Comparison of ENCODE assay signal across 20 mouse cellular contexts in the genomic region with DNA sequence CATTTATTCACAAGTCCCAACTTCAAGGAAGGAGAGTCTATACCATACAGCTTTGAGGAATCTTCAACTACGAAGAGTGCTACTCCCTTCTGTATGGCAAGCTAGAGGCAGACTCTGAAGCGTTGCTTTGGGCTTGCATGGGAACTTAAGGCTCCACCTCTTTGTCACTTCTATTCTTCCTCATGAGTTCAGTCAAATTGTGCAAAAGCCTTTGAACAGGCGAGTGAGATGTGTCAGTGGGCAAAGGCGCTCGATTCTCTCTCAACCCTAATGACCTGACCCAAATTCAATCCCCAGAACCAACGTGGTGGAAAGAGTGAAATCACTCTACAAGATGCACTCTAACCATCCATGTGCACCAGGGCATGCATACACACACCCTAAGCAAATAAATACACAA. TPM values are rescaled to one million over a fixed set of nuclear protein-coding genes. Genes with fewer than 3 reads are reported as not detected.
"Had no signal": no experiment of that assay in that cellular context is flagged by ENCODE, and none has a peak within 500 bp of the region (broad histone marks: within the 10 kb centered on the region; RNA-seq: fewer than 3 reads in every experiment).

No protein-coding gene starts in this region.

- H3K27ac ChIP-seq: liver, embryonic 12.5 days; liver, embryonic 14.5 days; macrophage; midbrain, embryonic 13.5 days; neural tube, embryonic 12.5 days; stomach, embryonic 15.5 days; stomach, postnatal 0 days had no signal

- H3K27me3 ChIP-seq: liver, embryonic 12.5 days; megakaryocyte, embryonic 14.5 days; midbrain, embryonic 13.5 days; neural tube, embryonic 12.5 days; stomach, embryonic 15.5 days had no signal

- H3K9me3 ChIP-seq: megakaryocyte, embryonic 14.5 days; neural tube, embryonic 12.5 days; stomach, embryonic 15.5 days had no signal

- H3K9ac ChIP-seq: liver, embryonic 12.5 days; liver, embryonic 14.5 days; lung, embryonic 14.5 days; midbrain, embryonic 13.5 days; neural tube, embryonic 12.5 days; stomach, embryonic 15.5 days had no signal

- H3K4me2 ChIP-seq: liver, embryonic 12.5 days; lung, embryonic 14.5 days; midbrain, embryonic 11.5 days; midbrain, embryonic 13.5 days; neural tube, embryonic 12.5 days; stomach, embryonic 15.5 days had no signal

- DNase-seq: lung, adult 18-20 months; lung, embryonic 14.5 days; lung, postnatal 10 days; right cerebral cortex, postnatal 14 days; thymus, adult 2 months; thymus, postnatal 25 days; thymus, postnatal 4 days had no signal

- ATAC-seq: liver, embryonic 12.5 days; midbrain, embryonic 13.5 days; midbrain, embryonic 16.5 days had no signal

- H3K36me3 ChIP-seq: liver, embryonic 12.5 days; midbrain, embryonic 13.5 days; neural tube, embryonic 12.5 days; stomach, embryonic 15.5 days had no signal

- H3K4me1 ChIP-seq: liver, embryonic 12.5 days; megakaryocyte, embryonic 14.5 days; midbrain, embryonic 13.5 days; neural tube, embryonic 12.5 days; stomach, embryonic 15.5 days had no signal

- H3K4me3 ChIP-seq: liver, embryonic 12.5 days; megakaryocyte, embryonic 14.5 days; midbrain, embryonic 13.5 days; myocyte; neural tube, embryonic 12.5 days; stomach, embryonic 15.5 days had no signal

RNA-seq across cellular contexts. Expression of a gene that starts 47.1 kb away (rescaled TPM):
- total RNA-seq: megakaryocyte progenitor cell, adult 5-6 weeks; neutrophil, adult 5-6 weeks had no signal
- polyA plus RNA-seq: macrophage had no signal
